Mouse (Mus musculus) left cerebral cortex, postnatal 4 days (tissue): ENCODE data around the gene Cwc27. TPM values are rescaled to one million over a fixed set of nuclear protein-coding genes. Genes with fewer than 3 reads are reported as not detected.

Source experiments
- DNase-seq: peaks from one replicate; pipeline ENCODE4 v3.0.0-alpha.2; 2022
- intact Hi-C: fragments of 180-260 bp; cut with DNase I; formaldehyde crosslinking; loops from one replicate; pipeline ENCODE4 v1.15.1; 2025
- total RNA-seq, 2 experiments: library from RNA; stranded (reverse); gene quantifications; 2 replicates each; pipeline ENCODE4 v1.2.3; 2021

Cwc27 gene
- total RNA-seq, 2 experiments from 2014 or later, result 31.0 to 31.2 TPM

DNA sequence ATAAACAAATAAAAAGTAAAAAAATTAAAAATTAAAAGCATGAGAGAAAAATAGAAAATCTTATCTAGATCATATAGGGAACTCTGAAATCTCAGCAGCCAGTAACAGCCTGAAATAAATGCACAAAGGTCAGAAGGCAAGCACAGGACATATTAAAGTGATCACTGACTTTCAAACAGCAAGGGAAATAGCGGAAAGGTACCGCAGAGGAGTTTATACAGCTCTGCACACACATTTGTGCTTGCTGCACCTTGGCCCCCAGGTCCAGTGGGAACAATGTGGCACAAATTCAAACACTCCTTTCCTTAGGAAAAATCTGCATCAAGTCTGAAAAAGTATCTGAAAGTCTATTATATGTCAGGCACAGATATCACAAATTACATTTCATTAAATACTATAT is 166.3 kb downstream of the Cwc27 start:
- DNase-seq, result no peak
- intact Hi-C loops, result no loop called here

DNA sequence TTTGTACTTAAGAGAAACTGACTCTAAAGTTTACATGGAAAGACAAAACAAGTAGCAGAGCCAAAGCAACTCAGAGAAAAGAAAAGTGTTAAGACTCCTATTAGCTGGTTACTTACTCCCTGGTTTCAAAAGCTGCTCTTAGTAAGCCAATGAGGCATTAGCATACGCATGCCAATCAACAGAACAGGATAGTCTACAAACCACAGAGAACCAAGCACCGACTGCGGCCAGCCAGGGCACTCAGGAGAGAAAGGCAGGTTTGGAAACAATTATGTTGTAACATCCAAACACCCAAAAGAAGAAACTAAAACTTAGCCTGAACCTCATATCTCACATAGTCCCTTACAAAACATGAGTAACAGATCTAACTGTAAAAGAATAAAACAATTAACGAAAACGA is 166.8 kb downstream of the Cwc27 start:
- intact Hi-C loops, result no loop called here
- no peak for DNase-seq

DNA sequence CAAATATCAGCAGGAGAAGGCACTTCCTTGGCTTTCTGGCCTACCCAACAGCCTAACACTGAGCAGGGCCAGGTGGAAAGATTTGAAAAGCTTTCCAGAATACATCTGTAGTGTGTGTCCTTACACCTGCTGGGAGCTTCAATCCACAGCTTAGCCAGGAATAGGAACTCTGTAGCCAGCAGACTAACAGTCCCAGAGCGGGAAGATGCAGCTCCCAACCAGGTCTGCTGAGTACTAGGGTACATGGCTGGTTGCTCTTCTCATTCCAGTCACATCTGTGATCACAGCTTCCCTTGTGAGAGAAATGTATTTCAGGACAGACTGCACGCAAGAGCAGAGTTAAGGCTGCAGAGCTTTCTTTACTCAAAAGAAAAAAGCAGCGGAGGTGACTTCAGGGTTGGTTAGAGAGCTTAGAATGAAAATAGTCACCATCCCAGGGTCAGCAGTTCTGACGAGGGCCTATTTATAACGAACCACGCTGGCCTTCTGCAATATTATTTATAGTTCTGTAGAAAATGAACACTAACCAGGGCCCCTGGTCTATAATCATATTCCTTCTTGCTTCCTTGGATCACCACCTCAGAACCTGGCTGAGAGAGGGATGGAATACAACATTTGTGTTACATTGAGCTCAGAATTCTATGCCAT is 171.0 kb downstream of the Cwc27 start:
- DNase-seq, result no peak
- intact Hi-C loops, result no loop called here

DNA sequence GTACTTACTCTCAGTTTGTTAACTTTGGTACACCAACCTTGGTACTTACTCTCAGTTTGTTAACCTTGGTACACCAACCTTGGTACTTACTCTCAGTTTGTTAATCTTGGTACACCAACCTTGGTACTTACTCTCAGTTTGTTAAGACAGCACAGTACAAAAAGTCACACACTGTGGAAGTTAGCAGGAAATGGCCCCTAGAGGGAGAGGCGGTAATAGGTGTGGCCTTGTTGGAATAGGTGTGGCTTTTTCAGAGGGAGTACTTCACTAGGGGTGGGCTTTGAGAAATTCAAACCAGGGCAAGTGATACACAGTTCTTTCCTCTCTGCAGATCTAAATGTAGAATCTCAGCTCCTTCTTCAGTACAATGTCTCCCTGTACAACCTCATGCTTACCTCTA is 172.8 kb downstream of the Cwc27 start:
- intact Hi-C loops, result no loop called here
- no peak for DNase-seq

DNA sequence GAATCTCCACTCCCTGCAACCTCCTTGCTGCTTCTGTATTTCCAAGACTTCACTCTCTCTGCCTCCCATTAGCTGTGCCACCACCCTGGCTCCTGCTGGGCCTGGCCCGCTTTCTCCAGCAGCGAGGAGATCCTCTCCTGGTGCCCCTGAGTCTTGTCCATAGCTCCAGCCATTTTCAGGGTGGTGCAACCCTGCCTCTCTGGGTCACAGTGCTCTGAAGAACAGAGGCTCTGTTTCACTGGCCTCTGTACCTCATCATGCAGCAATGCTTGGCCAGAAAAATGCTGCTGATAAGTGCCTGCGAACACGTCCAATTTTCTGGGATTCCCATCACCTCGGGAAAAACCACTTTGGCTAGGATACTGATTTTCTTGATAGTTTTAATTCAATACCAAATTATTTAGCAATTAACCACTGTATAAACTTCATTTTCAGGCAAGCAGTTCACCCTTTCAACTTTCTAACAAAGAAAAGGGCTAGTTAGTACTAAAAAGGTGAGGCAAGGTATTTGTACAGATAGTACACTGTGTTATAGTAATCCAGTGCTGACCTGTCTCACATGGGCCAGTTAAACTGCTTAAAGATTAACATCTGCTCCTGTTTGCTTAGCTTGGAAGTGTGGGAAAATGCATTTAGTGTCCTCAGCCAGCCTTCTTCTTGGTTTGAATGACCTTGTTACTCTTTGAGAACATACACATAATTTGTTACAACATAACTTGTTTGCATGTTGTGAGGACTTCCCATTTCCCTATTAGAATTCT is 176.1 kb downstream of the Cwc27 start:
- DNase-seq, result no peak
- intact Hi-C loops, result no loop called here

DNA sequence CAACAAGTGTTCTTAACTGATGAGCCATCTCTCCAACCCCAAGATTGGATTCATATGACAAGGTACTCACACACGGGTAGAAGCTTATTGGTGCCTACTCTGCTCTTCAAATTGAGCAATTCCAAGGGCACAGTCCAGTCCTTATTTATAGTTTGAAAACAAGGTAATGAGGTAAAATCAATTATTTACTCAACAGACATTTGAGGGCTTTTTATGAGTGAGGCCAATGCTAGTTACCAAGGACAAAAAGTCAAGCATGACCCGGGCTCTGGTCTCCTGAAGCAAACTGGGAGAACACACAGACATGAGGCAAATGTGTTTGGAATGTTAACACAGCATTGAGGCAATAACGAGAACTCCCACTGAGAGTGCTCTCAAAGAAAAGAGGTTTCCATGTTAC is 178.0 kb downstream of the Cwc27 start:
- intact Hi-C loops, result no loop called here
- DNase-seq, result no peak

DNA sequence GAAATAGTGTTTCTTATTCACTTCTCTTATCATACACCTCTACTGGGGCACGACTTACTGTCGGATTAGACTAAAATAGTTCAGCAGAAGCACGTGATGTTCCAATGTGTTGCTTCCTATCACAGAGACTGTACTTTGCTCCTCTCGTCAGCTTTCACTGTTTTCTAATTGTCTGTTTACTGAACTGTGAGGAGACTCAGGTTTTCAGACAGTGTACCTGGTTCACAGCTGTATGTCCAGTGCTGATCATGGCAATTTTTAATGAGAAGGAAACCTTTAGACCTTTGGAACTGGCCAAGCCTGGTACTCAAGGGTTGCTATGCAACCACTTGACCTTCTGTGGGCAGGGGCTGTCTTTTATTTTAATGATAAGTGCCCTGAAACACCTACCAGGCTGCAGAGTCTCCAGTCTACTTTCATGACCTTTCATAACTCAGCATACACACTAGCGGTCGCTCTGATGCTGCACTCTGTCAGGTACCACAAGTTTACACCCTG is 180.9 kb downstream of the Cwc27 start:
- no peak for DNase-seq
- intact Hi-C loops, result no loop called here

DNA sequence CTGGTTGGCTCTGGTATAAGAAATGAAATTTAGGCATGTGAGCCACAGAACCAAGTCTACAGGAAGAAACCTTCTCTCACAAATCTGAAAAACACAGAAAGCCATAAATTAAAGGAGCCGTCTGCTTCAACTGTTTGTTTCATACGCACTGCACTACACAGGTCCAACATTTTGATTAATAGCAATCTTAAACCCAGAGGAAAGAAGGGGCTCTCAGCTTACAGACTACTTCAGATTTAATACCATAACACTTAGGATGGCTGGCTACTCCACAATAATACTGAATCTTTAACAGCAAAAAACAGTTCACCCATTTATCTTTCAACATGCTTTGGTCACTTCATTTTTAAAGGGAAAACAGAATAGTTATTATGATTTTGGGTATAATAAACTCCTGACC is 182.2 kb downstream of the Cwc27 start:
- intact Hi-C loops, result no loop called here
- DNase-seq, result no peak

DNA sequence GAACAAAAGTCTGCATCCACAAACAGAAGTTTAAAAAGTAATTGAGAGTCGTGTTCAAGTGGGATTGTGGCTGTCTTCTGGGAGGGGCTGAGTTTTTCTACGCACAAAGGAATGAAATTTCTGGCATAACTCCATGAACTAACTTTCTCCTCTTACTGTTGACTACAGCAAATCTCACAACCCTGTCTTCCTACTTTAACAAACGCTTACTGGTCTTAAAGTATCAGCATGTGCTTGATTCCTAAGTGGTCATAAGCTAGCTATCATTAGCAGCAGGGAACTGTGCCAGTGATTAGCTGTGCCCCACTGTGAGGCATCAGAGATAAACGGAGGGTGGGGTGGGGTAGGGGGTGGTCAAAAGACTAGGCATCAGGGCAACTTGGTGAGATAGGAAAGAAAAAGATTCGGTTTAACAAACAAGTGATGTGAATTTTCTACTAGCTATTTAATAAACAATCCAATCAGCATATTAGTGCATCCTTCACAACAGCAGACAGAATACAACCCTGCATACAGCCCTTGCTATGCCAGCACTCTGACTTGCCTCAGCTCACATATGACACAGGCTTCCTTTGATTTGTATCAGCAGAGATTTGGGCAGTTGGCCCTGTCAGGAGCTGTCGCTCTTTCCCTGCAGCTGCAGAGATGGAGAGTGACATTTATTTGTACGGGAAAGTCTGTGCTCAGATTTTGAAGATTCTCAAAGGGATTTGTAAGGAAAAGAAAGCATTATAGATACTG is 184.3 kb downstream of the Cwc27 start:
- intact Hi-C loops, result no loop called here
- peak; percentile 10 for DNase-seq

DNA sequence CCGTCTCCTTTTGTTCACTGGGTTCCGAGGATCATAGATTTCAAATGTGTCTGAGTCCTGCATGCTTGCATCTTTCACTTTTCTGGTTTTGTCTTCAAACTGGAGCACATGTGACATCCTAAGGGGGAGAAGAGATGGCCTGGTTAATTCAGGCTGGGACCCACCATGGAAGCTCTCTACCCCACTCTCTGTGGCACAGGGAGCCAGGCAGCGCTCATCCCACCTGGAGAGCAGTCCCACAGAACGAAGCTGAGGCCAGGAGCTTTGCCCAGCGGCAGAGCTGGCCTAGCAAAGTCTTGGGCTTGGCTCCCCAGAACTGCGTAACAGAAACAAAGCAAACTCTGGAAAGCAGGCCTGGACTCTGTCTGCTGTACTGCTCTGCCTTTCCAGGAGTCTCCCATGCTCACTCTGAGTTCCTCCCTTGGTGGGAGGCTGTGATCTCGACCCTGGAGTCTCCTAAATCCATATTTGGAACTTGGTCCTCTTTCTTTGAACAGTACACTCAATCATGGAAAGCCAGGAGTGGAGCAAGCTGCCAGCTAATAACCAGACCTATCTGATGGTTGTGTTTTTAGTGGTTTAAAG is 185.2 kb downstream of the Cwc27 start:
- intact Hi-C loops, result no loop called here
- no peak for DNase-seq

DNA sequence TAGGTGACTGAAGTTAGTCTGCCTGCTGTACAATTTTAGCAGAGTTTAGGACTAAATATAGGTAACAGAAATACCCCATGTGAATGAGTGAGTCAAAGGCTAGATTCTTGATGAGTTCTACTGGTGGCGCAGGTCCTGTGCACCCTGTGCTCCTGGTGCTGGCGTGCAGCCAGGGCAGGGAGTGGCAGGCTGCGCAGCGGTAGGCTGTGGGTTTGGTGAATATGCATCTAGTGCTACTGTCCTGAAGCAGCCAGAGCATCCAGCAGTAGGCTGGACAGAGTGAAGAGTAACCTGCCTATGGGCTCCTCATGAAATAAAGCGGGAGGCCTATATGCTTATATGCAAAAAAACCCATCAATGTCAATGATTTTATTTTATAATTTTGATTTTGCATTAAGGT is 186.1 kb downstream of the Cwc27 start:
- peak; percentile 26 for DNase-seq
- intact Hi-C loops, result no loop called here

DNA sequence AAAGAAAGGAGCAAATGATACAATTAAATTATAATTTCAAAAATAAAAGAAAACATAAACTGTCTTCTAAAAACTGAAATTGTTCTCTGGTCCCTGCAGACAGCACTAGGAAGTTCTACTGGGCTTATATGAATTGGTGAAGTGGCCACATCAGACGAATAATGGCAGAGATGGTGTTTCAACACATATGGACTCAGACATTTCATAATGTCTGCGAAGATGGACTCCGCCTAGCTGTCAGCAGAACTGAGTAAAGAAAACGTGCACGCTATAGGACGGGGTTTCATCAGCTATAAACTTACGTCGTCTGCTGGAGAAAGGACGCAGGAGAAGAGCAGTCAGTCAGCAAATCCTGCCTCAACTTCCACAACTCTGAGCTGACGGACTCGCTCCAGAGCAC is 187.3 kb downstream of the Cwc27 start:
- DNase-seq, result no peak
- intact Hi-C loops, result no loop called here

DNA sequence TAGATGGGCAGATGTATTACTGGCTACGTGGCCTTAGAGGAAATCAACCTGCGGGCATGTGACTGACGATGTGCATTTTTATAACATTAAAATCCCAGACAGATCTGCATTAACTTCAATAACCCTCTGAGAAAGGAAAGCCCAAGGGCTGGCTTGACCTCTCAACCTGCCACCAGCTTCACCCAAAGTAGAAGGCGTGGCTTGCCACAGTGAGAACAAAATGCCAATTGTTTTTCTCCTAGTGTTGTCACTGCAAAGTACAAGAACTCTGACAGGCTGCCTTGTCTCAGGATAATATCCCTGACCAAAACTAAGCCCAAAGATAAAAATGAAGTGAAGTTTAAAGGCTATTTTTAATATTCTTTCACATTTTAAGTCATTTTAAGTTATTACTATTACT is 188.9 kb downstream of the Cwc27 start:
- intact Hi-C loops, result no loop called here

DNA sequence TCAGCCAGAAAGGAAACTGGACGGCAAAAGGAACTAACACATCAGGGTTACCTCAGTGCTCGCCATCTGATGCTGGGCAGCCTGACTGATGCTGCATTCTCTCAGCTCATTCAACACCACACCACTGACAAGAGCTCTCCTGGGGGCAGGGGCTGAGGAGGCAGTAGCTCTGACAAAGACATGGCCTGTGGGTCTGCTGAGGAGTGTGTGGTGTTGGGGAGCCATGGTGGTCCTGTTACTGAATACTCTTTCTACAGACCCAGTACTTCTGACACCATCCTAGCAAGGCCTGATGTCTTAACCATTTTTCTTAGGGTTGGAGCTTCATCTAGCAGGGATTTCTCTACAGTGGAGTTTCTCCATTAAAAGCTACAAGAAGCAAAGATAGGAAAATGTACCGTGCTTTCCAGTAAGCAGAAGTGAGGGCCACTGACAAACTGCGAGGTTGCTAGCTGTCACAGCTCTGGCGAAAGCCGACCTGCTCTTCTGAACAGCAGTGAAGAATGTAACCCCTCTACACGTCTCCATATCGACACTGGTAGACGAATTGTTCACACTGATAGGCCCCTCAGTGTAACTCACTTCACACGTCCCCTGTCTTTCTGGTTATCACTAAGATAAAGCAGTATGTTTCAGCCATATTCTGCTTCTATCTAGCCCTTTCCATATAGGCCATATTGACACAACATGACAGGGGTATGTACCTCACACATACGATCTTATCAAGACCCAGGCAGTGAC is 189.6 kb downstream of the Cwc27 start:
- DNase-seq, result no peak
- intact Hi-C loops, result no loop called here

More for the DNA sequence above, 188.9 kb downstream of the Cwc27 start:
- DNase-seq, result no peak

DNA sequence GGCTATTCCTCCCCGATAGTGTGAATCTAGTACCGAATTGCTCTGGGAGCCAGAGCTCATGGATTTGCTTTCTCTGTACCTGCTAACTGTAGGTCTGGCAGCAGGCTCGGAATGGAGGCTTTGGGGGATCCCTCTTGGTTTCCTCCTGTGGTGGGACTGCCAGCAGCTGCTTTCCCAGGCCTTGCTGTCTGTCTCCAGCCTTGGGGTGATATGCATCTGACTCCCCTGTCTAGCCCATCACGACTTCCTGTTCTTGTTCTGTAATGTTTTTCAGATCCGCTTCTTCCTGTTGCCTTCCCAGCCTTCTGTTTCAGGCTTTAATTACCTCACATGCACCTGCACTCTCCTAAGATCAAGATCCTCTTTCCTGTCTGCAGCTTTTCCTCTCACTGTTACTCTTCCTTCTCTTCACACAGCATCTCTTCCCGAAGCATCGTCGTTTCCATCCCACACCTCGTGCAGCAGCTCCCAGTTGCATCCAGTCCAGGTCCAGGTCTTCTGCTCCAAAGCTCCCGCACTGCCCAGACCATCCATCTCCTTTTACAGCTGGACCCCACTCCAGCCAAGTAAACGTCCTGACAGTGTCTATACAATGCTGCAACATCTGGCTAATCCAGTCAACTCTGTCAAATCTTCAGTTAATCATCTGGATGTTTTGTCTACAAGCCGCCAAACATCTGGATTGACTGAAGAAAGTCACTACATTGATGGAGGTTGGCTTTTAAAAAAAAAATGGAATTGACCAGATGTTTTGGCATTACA is 193.6 kb downstream of the Cwc27 start:
- intact Hi-C loops, result no loop called here

DNA sequence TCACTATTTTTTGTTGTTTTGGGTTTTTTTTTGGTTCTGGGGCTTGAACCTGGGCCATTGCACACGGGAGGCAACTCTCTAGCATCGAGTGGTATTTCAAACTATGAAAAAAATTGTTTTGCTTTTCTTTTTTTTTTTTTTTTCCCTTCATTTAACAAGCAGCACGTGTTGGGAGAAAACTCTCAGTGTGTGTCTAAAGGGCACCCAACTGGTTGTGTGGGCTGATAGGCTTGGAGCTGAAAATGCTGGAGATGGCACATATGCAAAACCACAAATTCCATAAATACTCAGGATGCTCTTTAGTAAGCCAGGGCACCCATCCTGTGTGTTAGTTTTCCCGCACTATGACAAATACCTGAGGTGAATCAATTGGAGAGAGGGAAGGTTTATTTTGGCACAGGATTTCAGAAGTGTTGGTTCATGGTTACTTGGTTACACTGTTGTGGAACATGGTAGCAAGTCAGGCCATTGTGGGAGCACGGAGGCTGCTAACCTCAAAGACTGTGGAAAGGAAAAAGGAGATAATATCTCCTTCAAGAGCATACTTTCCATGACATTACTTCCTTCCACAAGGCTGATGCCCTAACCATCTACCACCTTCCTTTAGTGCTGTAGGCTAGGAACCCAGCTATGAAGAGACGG is 194.7 kb downstream of the Cwc27 start:
- intact Hi-C loops, result no loop called here
- no peak for DNase-seq

More for the DNA sequence above, 193.6 kb downstream of the Cwc27 start:
- DNase-seq, result no peak

DNA sequence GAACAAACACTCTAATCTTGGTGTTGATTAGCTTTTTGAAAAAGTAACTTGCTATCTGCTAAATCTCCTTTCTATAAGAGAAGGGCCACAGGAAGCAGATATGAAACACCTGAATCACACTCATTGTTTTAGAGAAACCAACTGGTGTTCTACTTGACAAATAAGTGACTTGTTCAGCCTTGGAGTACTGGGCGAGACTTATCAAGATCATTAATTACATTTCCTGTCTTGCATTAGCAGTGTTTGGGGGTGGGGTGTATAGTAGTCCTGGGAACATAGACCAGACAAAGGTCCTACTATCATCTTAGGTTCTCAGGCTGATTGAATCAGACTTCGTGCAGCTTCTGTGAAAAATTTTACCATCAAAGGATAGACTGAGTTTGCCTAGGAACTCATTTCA is 196.5 kb downstream of the Cwc27 start:
- intact Hi-C loops, result no loop called here
- no peak for DNase-seq

DNA sequence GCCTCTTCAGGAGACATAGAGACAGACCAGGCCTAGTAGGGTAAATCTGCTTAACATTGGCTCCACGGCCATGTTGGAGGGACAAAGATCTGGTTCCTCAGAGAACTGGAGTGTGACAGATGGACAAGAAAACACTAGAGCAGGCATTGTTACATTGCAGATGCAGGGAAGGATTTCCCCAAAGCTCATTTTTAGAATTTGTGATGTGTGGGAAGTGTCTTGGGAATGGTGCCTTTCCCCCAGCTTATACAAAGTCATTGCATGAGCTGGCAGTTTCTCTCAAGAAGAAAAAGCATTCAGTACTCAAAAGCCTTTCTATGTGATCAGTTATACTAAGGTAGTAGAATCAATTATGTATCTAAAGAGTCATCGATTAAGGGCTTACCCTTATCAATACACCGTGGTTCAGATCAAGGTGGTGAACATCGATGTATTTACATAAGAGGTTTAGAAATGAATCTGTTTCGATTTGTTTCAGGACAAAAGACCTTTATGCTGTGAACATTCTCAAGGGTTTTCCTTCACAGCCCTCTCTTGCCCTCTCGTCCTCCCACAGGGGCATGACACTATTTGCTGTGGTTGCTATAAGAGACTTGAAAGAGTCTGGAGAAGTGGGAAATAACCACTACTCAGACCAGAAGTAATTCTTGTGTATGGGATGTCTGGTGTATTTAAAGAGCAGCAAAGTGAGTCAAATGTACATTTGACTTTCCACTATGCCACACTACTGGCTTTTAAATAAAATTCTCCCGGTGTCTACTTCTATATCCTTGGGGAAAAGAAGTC is 197.2 kb downstream of the Cwc27 start:
- intact Hi-C loops, result no loop called here
- DNase-seq, result no peak

DNA sequence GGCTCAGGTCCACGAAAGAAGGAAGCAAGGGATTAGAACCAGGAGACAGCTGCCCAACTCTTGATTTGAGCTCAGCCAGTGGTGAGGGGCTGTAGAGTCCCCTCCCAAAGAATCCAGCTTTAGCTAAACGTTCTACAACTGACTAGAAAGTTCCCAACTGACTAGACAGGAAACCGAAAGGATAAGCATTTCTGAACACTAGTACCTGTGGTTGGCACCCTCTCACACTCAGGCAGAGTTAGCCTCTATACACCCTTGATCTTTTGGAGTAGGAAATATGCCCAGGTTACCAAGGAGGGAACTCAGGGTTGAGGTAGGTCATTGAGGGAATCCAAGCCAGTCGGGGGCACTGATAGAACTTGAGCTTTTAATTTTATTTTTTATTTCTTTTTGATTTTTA is 199.7 kb downstream of the Cwc27 start:
- DNase-seq, result no peak

More for the DNA sequence above, 199.7 kb downstream of the Cwc27 start:
- intact Hi-C loops, result no loop called here
